Mouse (Mus musculus) kidney, embryonic 16.5 days (tissue): Measurements from ENCODE around the gene D630003M21Rik. TPM values are rescaled to one million over a fixed set of nuclear protein-coding genes. Genes with fewer than 3 reads are reported as not detected.
A peak's percentile ranks its signal among the peaks of the same experiment; 100 is the strongest.

Experiments used
- ATAC-seq: fragments of 200-750 bp; cut with Nextera tagmentation; 2 replicates; pipeline ENCODE4 v1.8.0; 2017; ENCODE audit warnings: moderate TSS enrichment; ENCODE audit not compliant: low FRiP score, low TSS enrichment
- H3K27ac ChIP-seq: fragments of 300-500 bp; sonication (generic); 2 replicates; pipeline ENCODE4 v1.5.1; 2014; ENCODE audit warnings: low read length
- H3K27me3 ChIP-seq: fragments of 300-500 bp; sonication (generic); 2 replicates; pipeline ENCODE4 v1.6.1; 2014; ENCODE audit warnings: low read length, control low read depth, mixed read lengths; ENCODE audit not compliant: insufficient read depth
- H3K36me3 ChIP-seq: fragments of 300-500 bp; sonication (generic); 2 replicates; pipeline ENCODE4 v1.6.1; 2014; ENCODE audit warnings: low read length, control low read depth, mixed read lengths; ENCODE audit not compliant: insufficient read depth
- H3K4me1 ChIP-seq: fragments of 300-500 bp; sonication (generic); 2 replicates; pipeline ENCODE4 v1.6.1; 2014; ENCODE audit warnings: low read length, control low read depth, mixed read lengths; ENCODE audit not compliant: insufficient read depth
- H3K4me2 ChIP-seq: fragments of 300-500 bp; sonication (generic); replicated peaks from 2 replicates; pipeline ENCODE4 v1.6.1; 2014; ENCODE audit warnings: low read depth, low read length
- H3K4me3 ChIP-seq: fragments of 300-500 bp; sonication (generic); 2 replicates; pipeline ENCODE4 v1.5.1; 2014; ENCODE audit warnings: mild to moderate bottlenecking, low read length
- H3K9ac ChIP-seq: fragments of 300-500 bp; sonication (generic); replicated peaks from 2 replicates; pipeline ENCODE4 v1.6.1; 2014; ENCODE audit warnings: low read length
- H3K9me3 ChIP-seq: fragments of 300-500 bp; sonication (generic); 2 replicates; pipeline ENCODE4 v1.6.1; 2016; ENCODE audit warnings: low read length, control low read depth
- WGBS: fragments of 180-500 bp; shearing (Covaris S2); extraction: QIAGEN DNeasy Blood & Tissue Kit; methylation state at CpG from one replicate; pipeline ENCODE4 v1.1.7; 2014; 5-methylcytosine and 5-hydroxymethylcytosine counted together
- polyA plus RNA-seq: library from polyadenylated mRNA; unstranded; fragments of >200 nt; fragmentation: Nextera tagmentation; extraction: Ambion mirVana; gene quantifications from 2 replicates; pipeline ENCODE4 v1.2.1, GENCODE M21; 2015

Gene D630003M21Rik
- polyA plus RNA-seq, 1 experiment from 2014 or later, result 8.3 TPM

- no peak for ATAC-seq
- WGBS, result 38% methylated on average over 4 of the region's 4 CpGs
- no peak overlapping the region for H3K4me2 ChIP-seq
- no peaks in the 10 kb centered on the region for H3K27me3 ChIP-seq
- H3K27ac ChIP-seq, result 0 out of 2 replicates have a peak overlapping the region, but pooled peaks have one; percentile 25
- peaks cover 8% of the 10 kb centered on the region for H3K4me1 ChIP-seq
- no peaks in the 10 kb centered on the region for H3K9me3 ChIP-seq
- no peaks in the 10 kb centered on the region for H3K36me3 ChIP-seq
- no peak overlapping the region for H3K9ac ChIP-seq
- no peak overlapping the region for H3K4me3 ChIP-seq
These were observed 6.4 kb downstream of the D630003M21Rik start for GRCm38 (mm10) chr2:158222664-158223063.

- Histone ChIP-seq H3K27ac (no peak overlapping the region), H3K36me3 (no peaks in the 10 kb centered on the region), H3K4me3 (no peak overlapping the region), H3K9me3 (no peaks in the 10 kb centered on the region), H3K9ac (no peak overlapping the region), H3K4me2 (no peak overlapping the region), H3K27me3 (no peaks in the 10 kb centered on the region), H3K4me1 (peaks cover 8% of the 10 kb centered on the region)
- ATAC-seq, result no peak
- 88% methylated on average over 9 of the region's 9 CpGs for WGBS
These were observed 7.5 kb downstream of the D630003M21Rik start for GRCm38 (mm10) chr2:158221446-158222084.

GRCm38 (mm10) chr2:158219562-158219961 lies 9.5 kb downstream of the D630003M21Rik start:
- 90% methylated on average over 2 of the region's 2 CpGs for WGBS
- Histone ChIP-seq H3K4me3 (no peak overlapping the region), H3K9me3 (no peaks in the 10 kb centered on the region), H3K4me1 (peaks cover 27% of the 10 kb centered on the region), H3K36me3 (no peaks in the 10 kb centered on the region), H3K4me2 (no peak overlapping the region), H3K27me3 (no peaks in the 10 kb centered on the region), H3K27ac (no peak overlapping the region), H3K9ac (no peak overlapping the region)
- no peak for ATAC-seq

GRCm38 (mm10) chr2:158216510-158216909 lies 12.5 kb downstream of the D630003M21Rik start:
- Histone ChIP-seq H3K4me3 (no peak overlapping the region), H3K27ac (peak overlapping the region; percentile 93), H3K36me3 (no peaks in the 10 kb centered on the region), H3K4me1 (peaks cover 24% of the 10 kb centered on the region), H3K9me3 (no peaks in the 10 kb centered on the region), H3K9ac (0 out of 2 replicates have a peak overlapping the region, but pooled peaks have one; percentile 49), H3K27me3 (no peaks in the 10 kb centered on the region), H3K4me2 (no peak overlapping the region)
- WGBS, result 84% methylated on average over 8 of the region's 8 CpGs
- ATAC-seq, result no peak

GRCm38 (mm10) chr2:158215283-158216117 lies 13.5 kb downstream of the D630003M21Rik start:
- no peaks in the 10 kb centered on the region for H3K27me3 ChIP-seq
- peak overlapping the region; percentile 14; the same call in 1 of the 2 replicates for H3K4me2 ChIP-seq
- no peaks in the 10 kb centered on the region for H3K36me3 ChIP-seq
- peak overlapping the region; percentile 49 for H3K9ac ChIP-seq
- no peaks in the 10 kb centered on the region for H3K9me3 ChIP-seq
- ATAC-seq, result peak; percentile 83
- no peak overlapping the region for H3K4me3 ChIP-seq
- H3K4me1 ChIP-seq, result peaks cover 33% of the 10 kb centered on the region
- peak overlapping the region; percentile 93 for H3K27ac ChIP-seq
- WGBS, result 34% methylated on average over 9 of the region's 9 CpGs

- Histone ChIP-seq H3K9ac (no peak overlapping the region), H3K27ac (no peak overlapping the region), H3K4me1 (peaks cover 51% of the 10 kb centered on the region), H3K4me2 (no peak overlapping the region), H3K36me3 (no peaks in the 10 kb centered on the region), H3K4me3 (no peak overlapping the region), H3K27me3 (no peaks in the 10 kb centered on the region), H3K9me3 (no peaks in the 10 kb centered on the region)
- no peak for ATAC-seq
- 59% methylated on average over 4 of the region's 4 CpGs for WGBS
These were observed 17.1 kb downstream of the D630003M21Rik start for GRCm38 (mm10) chr2:158211764-158212471.

GRCm38 (mm10) chr2:158210958-158211357 lies 18.1 kb downstream of the D630003M21Rik start:
- Histone ChIP-seq H3K4me2 (0 out of 2 replicates have a peak overlapping the region, but pooled peaks have one; percentile 16), H3K36me3 (no peaks in the 10 kb centered on the region), H3K27me3 (no peaks in the 10 kb centered on the region), H3K9ac (no peak overlapping the region), H3K4me1 (peaks cover 47% of the 10 kb centered on the region), H3K4me3 (no peak overlapping the region), H3K9me3 (no peaks in the 10 kb centered on the region), H3K27ac (peak overlapping the region; percentile 77; the same call in 1 of the 2 replicates)
- no peak for ATAC-seq
- WGBS, result 36% methylated on average over 10 of the region's 10 CpGs

GRCm38 (mm10) chr2:158210503-158210902 lies 18.5 kb downstream of the D630003M21Rik start:
- 45% methylated on average over 4 of the region's 4 CpGs for WGBS
- Histone ChIP-seq H3K4me3 (no peak overlapping the region), H3K9ac (no peak overlapping the region; the same call in 1 of the 2 replicates), H3K27ac (peak overlapping the region; percentile 77), H3K4me2 (no peak overlapping the region), H3K4me1 (peaks cover 42% of the 10 kb centered on the region), H3K36me3 (no peaks in the 10 kb centered on the region), H3K9me3 (no peaks in the 10 kb centered on the region), H3K27me3 (no peaks in the 10 kb centered on the region)
- no peak for ATAC-seq

- H3K4me2 ChIP-seq, result no peak overlapping the region
- 57% methylated on average over 9 of the region's 9 CpGs for WGBS
- H3K27me3 ChIP-seq, result no peaks in the 10 kb centered on the region
- H3K4me3 ChIP-seq, result no peak overlapping the region
- no peaks in the 10 kb centered on the region for H3K9me3 ChIP-seq
- peak overlapping the region; percentile 36; the same call in 1 of the 2 replicates for H3K9ac ChIP-seq
- peaks cover 35% of the 10 kb centered on the region for H3K4me1 ChIP-seq
- H3K36me3 ChIP-seq, result no peaks in the 10 kb centered on the region
- peak overlapping the region; percentile 77 for H3K27ac ChIP-seq
- ATAC-seq, result peak; percentile 28; the same call in 1 of the 2 replicates
These were observed 19.2 kb downstream of the D630003M21Rik start for GRCm38 (mm10) chr2:158209776-158210175.
